Mouse (Mus musculus) cerebellum, adult 18-20 months (tissue): ENCODE data around the gene Cdh13.

Source experiments
- DNase-seq, 2 experiments: peaks; one replicate each; pipeline ENCODE4 v3.0.0; 2021

The Cdh13 gene

GRCm38 (mm10) chr8:118582185-118582584 is 298.7 kb downstream of the Cdh13 start:
- no peak for DNase-seq

GRCm38 (mm10) chr8:118587981-118588380 is 304.4 kb downstream of the Cdh13 start:
- DNase-seq = no peak

GRCm38 (mm10) chr8:118596816-118597215 is 313.3 kb downstream of the Cdh13 start:
- DNase-seq = no peak

GRCm38 (mm10) chr8:118601376-118601775 is 317.8 kb downstream of the Cdh13 start:
- no peak for DNase-seq

- DNase-seq = no peak
These were observed 318.5 kb downstream of the Cdh13 start for GRCm38 (mm10) chr8:118602074-118602473.

GRCm38 (mm10) chr8:118611551-118611950 is 328.0 kb downstream of the Cdh13 start:
- peak; percentile 51 to 58 for DNase-seq

- DNase-seq = no peak
These were observed 334.7 kb downstream of the Cdh13 start for GRCm38 (mm10) chr8:118618195-118618594.

GRCm38 (mm10) chr8:118626425-118626824 is 342.9 kb downstream of the Cdh13 start:
- DNase-seq = no peak

- DNase-seq = no peak
These were observed 344.2 kb downstream of the Cdh13 start for GRCm38 (mm10) chr8:118627737-118628136.

GRCm38 (mm10) chr8:118628702-118629101 is 345.2 kb downstream of the Cdh13 start:
- DNase-seq = no peak

GRCm38 (mm10) chr8:118635296-118636060 is 351.9 kb downstream of the Cdh13 start:
- DNase-seq = peak; percentile 33 to 37

GRCm38 (mm10) chr8:118639606-118640005 is 356.1 kb downstream of the Cdh13 start:
- DNase-seq = peak; percentile 8 to 15

GRCm38 (mm10) chr8:118641799-118642198 is 358.3 kb downstream of the Cdh13 start:
- no peak for DNase-seq

GRCm38 (mm10) chr8:118648801-118649537 is 365.4 kb downstream of the Cdh13 start:
- no peak for DNase-seq

- no peak for DNase-seq
These were observed 366.4 kb downstream of the Cdh13 start for GRCm38 (mm10) chr8:118649981-118650380.

GRCm38 (mm10) chr8:118662001-118662829 is 378.7 kb downstream of the Cdh13 start:
- no peak for DNase-seq

- DNase-seq = no peak
These were observed 381.5 kb downstream of the Cdh13 start for GRCm38 (mm10) chr8:118665081-118665480.

- DNase-seq = no peak
These were observed 384.2 kb downstream of the Cdh13 start for GRCm38 (mm10) chr8:118667736-118668135.

- DNase-seq = no peak
These were observed 392.7 kb downstream of the Cdh13 start for GRCm38 (mm10) chr8:118676233-118676632.

GRCm38 (mm10) chr8:118679347-118679746 is 395.8 kb downstream of the Cdh13 start:
- DNase-seq = no peak

- no peak for DNase-seq
These were observed 399.9 kb downstream of the Cdh13 start for GRCm38 (mm10) chr8:118683386-118683785.

- DNase-seq = no peak
These were observed 402.3 kb downstream of the Cdh13 start for GRCm38 (mm10) chr8:118685863-118686262.

- no peak for DNase-seq
These were observed 406.3 kb downstream of the Cdh13 start for GRCm38 (mm10) chr8:118689849-118690248.
